Mouse (Mus musculus): Measurements from ENCODE around the gene Gng7. TPM values are rescaled to one million over a fixed set of nuclear protein-coding genes. Genes with fewer than 3 reads are reported as not detected.

The Gng7 gene
- polyA plus RNA-seq, 1 experiment from 2014 or later = 11.3 TPM

DNA sequence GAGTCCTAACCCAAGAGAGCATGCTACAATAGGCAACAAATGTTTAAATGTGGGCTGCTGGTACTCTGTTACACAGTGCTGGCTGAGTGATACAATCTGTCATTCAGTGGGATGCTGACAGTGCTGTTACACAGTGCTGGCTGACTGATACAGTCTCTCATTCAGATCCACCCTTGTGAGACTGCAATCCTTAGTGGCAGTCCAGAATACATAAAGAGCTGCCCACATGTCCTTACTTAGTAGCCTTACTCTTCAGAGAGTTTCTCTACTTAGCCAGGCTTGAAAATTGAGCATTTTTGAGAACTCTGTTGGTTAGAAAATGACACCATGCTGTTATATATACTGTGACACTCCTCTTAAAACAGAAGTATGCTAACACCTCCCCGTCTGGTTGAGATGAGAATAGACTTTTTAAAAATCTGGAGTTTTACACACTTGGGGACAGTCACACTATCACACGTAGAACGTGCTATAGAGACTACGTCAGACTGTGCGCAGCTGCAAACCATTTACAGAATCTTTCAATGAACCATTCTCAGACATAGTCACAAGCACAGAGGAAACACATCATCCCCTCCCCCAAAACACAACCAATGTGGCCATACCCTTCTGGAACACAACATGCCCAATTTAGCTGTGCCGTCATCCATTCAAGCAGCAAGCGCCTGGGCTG is 8.6 kb downstream of the Gng7 start:
- Histone ChIP-seq H3K9me3 (no peaks in the 10 kb centered on the region), H3K36me3 (no peaks in the 10 kb centered on the region), H3K4me1 (no peaks in the 10 kb centered on the region), H3K27ac (no peak overlapping the region), H3K4me3 (no peak overlapping the region), H3K9ac (no peak overlapping the region), H3K27me3 (0 out of 2 replicates have a peak, but pooled peaks cover 7% of the 10 kb centered on the region), H3K4me2 (no peak overlapping the region)
- WGBS = 86% methylated on average over 7 of the region's 7 CpGs
- ATAC-seq (ENCODE audit: insufficient number of reproducible peaks, insufficient read depth, low FRiP score, low TSS enrichment, low read depth) = no peak

DNA sequence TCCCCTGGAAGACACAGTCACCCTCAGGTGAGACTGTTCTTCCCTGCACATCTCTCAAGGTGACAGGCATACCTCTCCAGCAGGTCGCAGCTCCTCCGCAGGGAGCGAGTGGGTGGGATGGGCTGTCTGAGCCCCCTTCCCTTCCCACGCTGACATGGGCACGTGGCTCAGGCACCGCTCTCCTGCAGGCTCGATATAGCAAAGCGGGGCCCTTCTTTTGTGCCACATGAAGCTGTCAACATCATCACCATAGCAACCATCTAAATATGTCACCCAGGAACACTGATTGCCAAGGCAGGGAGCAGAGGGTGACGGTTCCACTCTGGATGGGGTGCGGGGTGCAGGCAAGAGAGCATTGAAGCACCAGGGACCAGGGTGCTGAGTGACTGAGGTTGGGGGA is 13.6 kb downstream of the Gng7 start:
- no peak overlapping the region for H3K27ac ChIP-seq
- H3K27me3 ChIP-seq = peaks cover 30% of the 10 kb centered on the region
- no peaks in the 10 kb centered on the region for H3K36me3 ChIP-seq
- no peak for ATAC-seq (ENCODE audit: insufficient number of reproducible peaks, insufficient read depth, low FRiP score, low TSS enrichment, low read depth)
- WGBS = 68% methylated on average over 10 of the region's 10 CpGs
- 0 out of 2 replicates have a peak overlapping the region, but pooled peaks have one; percentile 11 for H3K9ac ChIP-seq
- no peak overlapping the region for H3K4me3 ChIP-seq
- H3K9me3 ChIP-seq = no peaks in the 10 kb centered on the region
- peaks cover 8% of the 10 kb centered on the region for H3K4me1 ChIP-seq
- H3K4me2 ChIP-seq = no peak overlapping the region

DNA sequence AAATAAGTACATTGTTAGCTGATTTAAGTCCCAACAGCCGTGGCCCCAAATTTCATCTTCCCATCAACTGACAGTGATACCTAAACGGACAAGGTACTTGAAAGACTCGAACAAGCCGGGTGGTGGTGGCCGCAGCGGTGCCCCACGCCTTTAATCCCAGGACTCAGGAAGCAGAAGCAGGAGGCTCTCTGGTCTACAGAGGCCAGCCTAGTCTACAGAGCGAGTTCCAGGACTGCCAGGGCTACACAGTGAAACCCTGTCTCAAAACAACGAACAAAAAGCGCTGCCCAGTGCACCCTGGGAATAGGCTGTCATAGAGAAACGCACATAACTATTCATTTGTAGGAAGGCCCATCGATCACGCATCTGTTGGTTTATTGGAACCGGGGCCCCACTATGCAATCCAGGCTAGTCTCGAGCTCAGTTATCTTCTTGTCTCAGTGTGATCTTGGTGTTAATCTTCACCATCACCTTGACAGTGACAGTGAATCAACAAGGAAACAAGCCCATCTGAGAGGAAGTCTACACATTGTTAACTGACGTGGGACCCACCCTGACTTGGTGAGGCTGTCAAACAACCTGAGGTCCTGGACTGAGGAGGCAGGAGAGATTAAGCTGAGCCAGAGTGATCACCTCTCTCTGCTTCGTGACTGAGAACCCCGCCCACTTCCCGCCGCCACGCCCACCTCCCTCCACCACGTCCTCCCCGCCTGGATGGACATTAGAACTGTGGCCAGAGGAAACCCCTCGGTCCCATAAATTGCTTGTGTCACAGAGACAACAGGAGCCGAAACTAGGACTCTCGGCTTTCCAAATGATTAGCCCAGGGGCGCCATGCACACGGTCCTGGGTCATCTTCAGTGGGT is 14.3 kb downstream of the Gng7 start:
- WGBS = 50% methylated on average over 28 of the region's 28 CpGs
- peak overlapping the region; percentile 54; the same call in 1 of the 2 replicates for H3K9ac ChIP-seq
- no peaks in the 10 kb centered on the region for H3K36me3 ChIP-seq
- H3K9me3 ChIP-seq = no peaks in the 10 kb centered on the region
- ATAC-seq (ENCODE audit: insufficient number of reproducible peaks, insufficient read depth, low FRiP score, low TSS enrichment, low read depth) = no peak
- H3K27me3 ChIP-seq = peaks cover 30% of the 10 kb centered on the region
- H3K27ac ChIP-seq = no peak overlapping the region
- peaks cover 8% of the 10 kb centered on the region for H3K4me1 ChIP-seq
- H3K4me2 ChIP-seq = no peak overlapping the region
- no peak overlapping the region for H3K4me3 ChIP-seq

DNA sequence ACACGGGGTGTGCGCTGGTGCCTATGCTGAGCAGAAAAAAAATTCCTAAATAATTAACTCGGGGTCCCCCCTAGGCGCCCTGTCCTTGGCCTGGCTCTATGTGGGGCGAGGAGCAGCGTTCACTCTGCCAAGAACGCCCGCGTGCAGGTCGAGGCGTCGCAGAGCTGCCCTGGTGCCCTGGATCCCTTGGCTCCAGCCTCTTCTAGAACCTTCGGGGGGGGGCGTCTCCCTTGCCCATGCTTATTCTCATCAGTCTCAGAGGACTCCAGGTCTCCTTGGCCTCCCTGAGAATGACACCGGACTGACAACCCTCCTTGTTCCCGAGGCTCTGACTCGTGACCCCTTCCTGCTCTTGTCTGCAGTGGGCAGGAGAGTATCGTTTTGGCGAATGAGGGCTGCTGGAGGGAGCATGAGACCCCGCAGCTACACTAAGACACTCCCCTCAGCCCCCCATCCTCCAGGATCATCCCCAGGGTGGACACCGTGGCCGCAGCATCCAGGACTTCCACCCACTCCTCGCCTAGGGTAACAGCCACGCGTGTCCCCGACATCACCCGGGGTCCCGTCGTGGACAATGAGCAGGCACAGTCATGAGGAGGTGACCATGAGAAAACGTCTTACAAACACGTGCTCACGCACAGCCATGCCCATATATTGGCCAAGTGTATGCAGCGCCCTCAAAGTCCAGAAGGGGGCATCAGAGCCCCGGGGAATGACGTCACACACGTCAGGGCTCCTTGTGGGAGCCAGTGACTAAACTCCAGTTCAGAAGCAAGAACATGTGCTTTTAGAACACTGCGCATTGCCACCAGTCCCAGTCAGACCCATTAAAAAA is 15.2 kb downstream of the Gng7 start:
- Histone ChIP-seq H3K4me1 (peaks cover 11% of the 10 kb centered on the region), H3K9ac (peak overlapping the region; percentile 54), H3K36me3 (no peaks in the 10 kb centered on the region), H3K9me3 (no peaks in the 10 kb centered on the region), H3K27ac (no peak overlapping the region), H3K4me3 (0 out of 2 replicates have a peak overlapping the region, but pooled peaks have one; percentile 9), H3K4me2 (peak overlapping the region; percentile 46), H3K27me3 (peaks cover 35% of the 10 kb centered on the region)
- WGBS = 32% methylated on average over 37 of the region's 37 CpGs
- ATAC-seq (ENCODE audit: insufficient number of reproducible peaks, insufficient read depth, low FRiP score, low TSS enrichment, low read depth) = peak; percentile 57

DNA sequence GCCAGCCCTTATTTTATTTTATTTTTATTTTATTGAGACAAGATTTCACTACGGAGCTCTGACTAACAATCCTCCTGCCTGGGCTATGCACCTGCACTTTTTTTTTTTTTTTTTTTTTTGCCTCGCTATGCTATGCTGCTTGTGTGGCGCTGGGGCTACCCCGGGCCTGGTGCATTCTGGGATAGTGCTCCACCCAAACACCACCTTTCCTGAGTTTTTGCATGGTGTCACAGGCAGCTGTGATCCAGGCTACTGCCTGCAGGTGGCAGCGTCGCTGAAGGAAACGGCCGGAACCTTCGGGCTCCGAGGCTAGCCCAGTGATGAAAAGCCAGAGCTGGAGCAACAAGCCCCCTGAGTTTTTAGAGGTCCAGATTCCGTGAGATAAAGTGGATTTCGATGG is 16.0 kb downstream of the Gng7 start:
- WGBS = 16% methylated on average over 12 of the region's 12 CpGs
- no peak for ATAC-seq (ENCODE audit: insufficient number of reproducible peaks, insufficient read depth, low FRiP score, low TSS enrichment, low read depth)
- H3K27me3 ChIP-seq = peaks cover 41% of the 10 kb centered on the region

DNA sequence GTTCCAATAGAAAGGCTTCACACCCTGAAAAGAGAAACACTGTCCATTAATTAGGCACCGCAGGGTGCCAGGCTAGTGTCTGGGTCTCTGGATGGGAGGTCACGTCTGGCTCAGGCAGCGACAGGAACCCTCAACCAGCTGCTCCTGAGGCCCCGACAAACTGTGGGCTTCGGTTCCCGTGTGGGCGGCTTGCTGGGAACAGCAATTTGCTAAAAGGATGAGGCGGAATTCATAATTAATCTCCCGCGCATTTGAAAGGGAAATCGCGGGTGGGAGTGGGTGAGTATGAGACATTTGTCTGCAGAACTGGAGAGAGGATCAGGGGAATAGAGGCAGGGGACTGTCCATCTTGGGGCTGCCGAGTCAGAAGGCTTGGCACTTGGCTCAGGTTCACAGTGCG is 16.7 kb downstream of the Gng7 start:
- H3K27ac ChIP-seq = no peak overlapping the region
- H3K4me2 ChIP-seq = no peak overlapping the region
- 46% methylated on average over 14 of the region's 14 CpGs for WGBS
- peaks cover 11% of the 10 kb centered on the region for H3K4me1 ChIP-seq
- peaks cover 45% of the 10 kb centered on the region for H3K27me3 ChIP-seq
- ATAC-seq (ENCODE audit: insufficient number of reproducible peaks, insufficient read depth, low FRiP score, low TSS enrichment, low read depth) = no peak
- peak overlapping the region; percentile 40; the same call in 1 of the 2 replicates for H3K9ac ChIP-seq
- no peaks in the 10 kb centered on the region for H3K36me3 ChIP-seq
- H3K9me3 ChIP-seq = no peaks in the 10 kb centered on the region
- no peak overlapping the region for H3K4me3 ChIP-seq

More for the DNA sequence above, 16.0 kb downstream of the Gng7 start:
- Histone ChIP-seq H3K36me3 (no peaks in the 10 kb centered on the region), H3K4me1 (peaks cover 11% of the 10 kb centered on the region), H3K27ac (no peak overlapping the region), H3K4me2 (no peak overlapping the region), H3K9ac (no peak overlapping the region), H3K9me3 (no peaks in the 10 kb centered on the region), H3K4me3 (no peak overlapping the region)

DNA sequence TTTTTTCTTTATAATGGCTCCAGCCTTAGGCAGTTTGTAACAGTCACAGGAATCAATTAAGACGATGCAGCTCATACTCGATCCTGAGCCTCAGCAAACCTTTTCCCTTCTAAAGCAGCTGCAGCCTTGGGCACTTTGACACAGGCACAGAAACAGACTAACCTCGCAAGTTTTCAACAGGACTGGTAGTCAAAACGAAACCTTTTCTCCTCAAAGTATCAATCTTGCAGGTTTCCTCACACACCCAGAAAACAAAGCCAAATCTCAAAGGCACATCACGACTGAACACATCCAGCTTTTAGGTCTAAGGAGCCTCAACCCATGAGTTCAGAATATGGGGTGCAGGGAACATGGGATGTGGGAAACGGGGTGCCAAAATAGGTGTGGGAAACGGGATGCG is 17.4 kb downstream of the Gng7 start:
- WGBS = 77% methylated on average over 8 of the region's 8 CpGs

DNA sequence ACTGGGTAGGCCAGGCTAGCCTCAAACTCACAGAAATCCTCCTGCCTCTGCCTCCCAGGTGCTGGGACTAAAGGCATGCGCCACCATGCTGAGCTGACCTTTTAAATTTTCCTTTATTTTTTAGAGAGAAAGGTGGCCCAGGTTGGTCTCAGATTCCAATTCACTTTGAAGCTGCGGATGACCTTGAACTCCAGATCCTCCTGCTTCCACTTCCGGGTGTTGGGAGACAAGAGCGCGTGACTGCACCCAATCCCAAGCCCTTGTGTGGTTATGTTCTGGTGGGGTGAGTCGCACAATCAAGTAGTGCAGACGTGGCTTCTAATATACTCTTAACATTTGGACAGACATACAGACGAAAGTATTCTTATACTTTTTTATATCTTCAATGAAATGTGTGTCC is 18.2 kb downstream of the Gng7 start:
- H3K9me3 ChIP-seq = no peaks in the 10 kb centered on the region
- H3K4me3 ChIP-seq = no peak overlapping the region
- ATAC-seq (ENCODE audit: insufficient number of reproducible peaks, insufficient read depth, low FRiP score, low TSS enrichment, low read depth) = no peak
- peaks cover 11% of the 10 kb centered on the region for H3K4me1 ChIP-seq
- WGBS = 93% methylated on average over 8 of the region's 8 CpGs
- peaks cover 41% of the 10 kb centered on the region for H3K27me3 ChIP-seq
- H3K4me2 ChIP-seq = no peak overlapping the region
- no peak overlapping the region for H3K27ac ChIP-seq
- no peaks in the 10 kb centered on the region for H3K36me3 ChIP-seq
- no peak overlapping the region for H3K9ac ChIP-seq

More for the DNA sequence above, 17.4 kb downstream of the Gng7 start:
- Histone ChIP-seq H3K4me2 (no peak overlapping the region), H3K9me3 (no peaks in the 10 kb centered on the region), H3K27me3 (peaks cover 45% of the 10 kb centered on the region), H3K27ac (no peak overlapping the region), H3K9ac (no peak overlapping the region), H3K4me3 (no peak overlapping the region), H3K36me3 (no peaks in the 10 kb centered on the region), H3K4me1 (peaks cover 11% of the 10 kb centered on the region)
- no peak for ATAC-seq (ENCODE audit: insufficient number of reproducible peaks, insufficient read depth, low FRiP score, low TSS enrichment, low read depth)

DNA sequence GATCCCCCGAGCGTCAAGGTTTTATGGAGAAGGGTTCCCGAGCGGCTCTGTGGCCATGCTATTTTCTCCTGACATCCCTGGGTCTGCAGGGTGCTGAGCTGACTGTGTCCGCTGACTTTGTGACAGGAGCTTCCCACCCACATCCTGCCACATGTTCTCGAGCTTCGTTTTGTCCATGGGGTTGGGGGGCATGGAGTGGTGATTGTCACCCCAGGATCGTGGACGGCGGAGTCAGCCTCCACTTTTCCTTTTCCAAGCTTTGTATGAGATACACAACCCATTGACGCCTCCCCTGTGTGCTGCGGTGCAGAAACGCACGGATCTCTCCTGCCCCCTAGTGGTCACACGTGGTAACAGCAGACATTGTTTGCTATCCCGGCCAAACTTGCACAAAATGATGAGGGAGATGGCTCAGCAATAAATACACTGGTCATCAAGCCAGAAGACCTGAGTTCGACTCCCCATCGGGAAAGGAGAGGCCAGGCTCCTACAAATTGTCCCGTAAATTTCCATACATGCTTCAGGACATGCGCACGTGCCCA is 19.6 kb downstream of the Gng7 start:
- H3K27ac ChIP-seq = no peak overlapping the region
- 10% methylated on average over 21 of the region's 21 CpGs for WGBS
- peak overlapping the region; percentile 45 for H3K4me2 ChIP-seq
- peaks cover 9% of the 10 kb centered on the region for H3K4me1 ChIP-seq
- no peaks in the 10 kb centered on the region for H3K9me3 ChIP-seq
- H3K9ac ChIP-seq = no peak overlapping the region
- no peak for ATAC-seq (ENCODE audit: insufficient number of reproducible peaks, insufficient read depth, low FRiP score, low TSS enrichment, low read depth)
- H3K27me3 ChIP-seq = peaks cover 31% of the 10 kb centered on the region
- peak overlapping the region; percentile 7 for H3K4me3 ChIP-seq
- no peaks in the 10 kb centered on the region for H3K36me3 ChIP-seq

DNA sequence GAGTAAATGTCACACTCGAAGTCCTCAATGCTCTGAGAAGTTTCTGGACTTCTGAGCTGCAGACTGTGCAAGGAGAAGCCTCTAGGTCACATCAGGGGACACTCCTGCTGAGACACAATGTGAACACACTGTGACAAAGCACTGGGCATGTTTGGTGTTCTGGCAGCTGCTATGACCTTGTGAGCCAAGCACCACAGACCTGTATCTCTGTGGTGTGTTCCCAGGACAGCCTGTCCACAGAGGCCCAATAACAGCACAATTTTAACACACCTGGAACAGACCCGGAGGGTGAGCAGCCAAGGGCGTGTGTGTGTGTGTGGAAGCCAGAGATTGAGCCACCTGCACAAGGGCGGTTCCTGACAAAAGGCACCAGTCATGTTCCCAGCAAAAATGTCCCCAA is 20.1 kb downstream of the Gng7 start:
- no peaks in the 10 kb centered on the region for H3K9me3 ChIP-seq
- no peak for ATAC-seq (ENCODE audit: insufficient number of reproducible peaks, insufficient read depth, low FRiP score, low TSS enrichment, low read depth)

DNA sequence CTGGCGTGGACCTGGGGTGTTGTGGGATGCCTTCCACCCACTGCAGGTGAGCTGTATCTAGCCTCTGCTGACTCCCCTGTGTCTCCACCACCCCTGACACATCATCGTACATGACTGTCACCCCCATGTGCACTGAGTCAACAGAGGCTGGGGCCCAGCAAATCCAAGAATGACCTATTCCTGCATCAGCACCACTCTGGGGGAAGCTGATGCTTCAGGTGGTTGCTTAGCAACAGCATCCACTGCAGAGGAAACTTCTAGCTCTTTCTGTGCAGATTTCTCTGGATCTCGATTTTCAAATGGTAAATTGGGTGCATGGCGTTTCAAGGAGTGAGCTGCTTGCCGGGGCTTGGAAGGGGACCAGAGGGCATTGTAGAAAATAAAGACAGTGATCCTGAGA is 21.5 kb downstream of the Gng7 start:
- 0 out of 2 replicates have a peak, but pooled peaks cover 2% of the 10 kb centered on the region for H3K4me1 ChIP-seq
- 66% methylated on average over 5 of the region's 5 CpGs for WGBS
- H3K9ac ChIP-seq = no peak overlapping the region
- peaks cover 35% of the 10 kb centered on the region for H3K27me3 ChIP-seq
- H3K36me3 ChIP-seq = no peaks in the 10 kb centered on the region
- no peak overlapping the region for H3K27ac ChIP-seq
- no peak for ATAC-seq (ENCODE audit: insufficient number of reproducible peaks, insufficient read depth, low FRiP score, low TSS enrichment, low read depth)
- H3K4me3 ChIP-seq = no peak overlapping the region
- H3K4me2 ChIP-seq = no peak overlapping the region
- no peaks in the 10 kb centered on the region for H3K9me3 ChIP-seq

More for the DNA sequence above, 20.1 kb downstream of the Gng7 start:
- H3K27me3 ChIP-seq = peaks cover 31% of the 10 kb centered on the region
- H3K27ac ChIP-seq = no peak overlapping the region
- 56% methylated on average over 4 of the region's 4 CpGs for WGBS
- no peaks in the 10 kb centered on the region for H3K36me3 ChIP-seq
- H3K9ac ChIP-seq = no peak overlapping the region
- peaks cover 6% of the 10 kb centered on the region for H3K4me1 ChIP-seq
- H3K4me2 ChIP-seq = no peak overlapping the region
- peak overlapping the region; percentile 7; the same call in 1 of the 2 replicates for H3K4me3 ChIP-seq
